Mouse (Mus musculus): ENCODE measurements around the gene Arhgap42.

Gene Arhgap42

DNA sequence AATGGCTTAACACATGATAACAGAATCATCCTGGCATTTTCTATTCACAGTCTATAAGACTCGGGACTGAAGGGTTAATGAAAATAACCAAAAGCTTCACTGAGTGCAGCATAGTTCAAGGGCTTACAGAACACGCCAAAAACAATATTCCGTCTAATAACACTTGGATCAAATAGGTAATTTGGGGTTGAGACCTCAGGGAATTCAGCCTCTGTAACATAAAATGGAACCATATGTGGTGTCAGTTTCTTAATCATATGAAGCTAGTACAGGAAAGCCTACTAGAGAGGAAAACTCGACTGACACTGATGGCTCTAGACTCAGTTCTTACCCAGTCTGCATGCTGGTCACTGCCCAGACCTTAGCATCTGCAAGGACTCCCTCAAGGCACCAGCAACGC, 95.8 kb downstream of the Arhgap42 start:
- DNase-seq (ENCODE audit: low spot score): no peak

DNA sequence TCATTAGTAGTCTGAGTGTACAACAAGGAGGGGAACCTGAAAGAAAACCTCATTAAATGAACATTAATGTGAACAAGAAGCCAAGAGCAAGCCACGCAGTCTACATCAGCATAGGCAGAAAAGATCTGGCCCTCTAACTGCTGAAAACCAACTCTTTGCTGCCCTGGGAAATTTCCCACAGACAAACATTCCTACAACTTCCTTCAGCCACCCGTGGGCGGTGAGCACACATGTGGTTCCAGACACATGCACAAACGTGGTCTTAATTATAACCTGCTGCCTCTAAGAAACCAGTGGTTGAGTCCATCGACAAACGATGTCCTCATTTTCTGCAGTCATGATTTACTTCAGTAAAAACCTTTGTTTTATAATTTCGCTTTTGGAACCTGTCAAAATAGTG, 96.3 kb downstream of the Arhgap42 start:
- DNase-seq (ENCODE audit: low spot score): no peak

DNA sequence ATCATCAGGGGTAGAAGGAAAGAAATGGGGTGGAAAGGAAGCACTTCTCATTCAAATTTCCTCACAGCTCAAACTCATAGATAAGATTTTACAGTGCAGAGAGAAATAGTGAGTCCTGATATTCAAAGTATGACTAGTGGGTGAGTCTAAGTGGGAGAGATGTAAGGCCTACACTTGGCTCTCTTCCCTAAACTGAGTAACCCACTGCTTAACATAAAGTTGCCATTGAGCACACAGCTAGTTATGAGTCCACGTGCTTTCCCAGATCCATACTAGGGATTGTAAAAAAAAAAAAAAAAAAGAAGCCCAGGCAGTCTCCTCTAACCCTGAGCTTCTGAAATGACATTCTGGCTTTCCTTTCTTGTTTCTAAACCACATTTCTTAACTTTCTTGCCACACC, 96.8 kb downstream of the Arhgap42 start:
- DNase-seq (ENCODE audit: low spot score): no peak

- no peak for DNase-seq (ENCODE audit: low spot score)
Measured at GRCm38 (mm10) chr9:9128996-9129694, 109.8 kb downstream of the Arhgap42 start.

GRCm38 (mm10) chr9:9127041-9127755, 111.7 kb downstream of the Arhgap42 start:
- DNase-seq (ENCODE audit: low spot score): no peak

DNA sequence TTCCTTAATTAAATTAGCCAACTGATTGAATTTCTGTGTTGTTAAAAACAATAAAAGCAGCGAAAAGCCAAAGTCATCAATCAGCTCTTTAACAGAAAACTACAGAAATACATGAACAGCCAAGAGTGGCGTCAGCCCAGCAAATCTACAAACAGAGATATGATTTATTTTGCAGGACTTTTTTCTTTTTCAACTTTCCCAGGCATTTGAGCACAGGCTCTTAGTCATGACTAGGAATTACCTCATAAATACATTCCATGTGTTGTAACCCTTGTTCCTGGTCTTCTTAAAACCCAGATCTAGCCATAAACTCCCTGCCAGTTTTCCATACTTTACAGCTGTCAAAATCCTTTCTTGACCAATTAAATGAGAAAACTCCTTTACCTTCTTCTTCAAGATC, 114.7 kb downstream of the Arhgap42 start:
- no peak for DNase-seq (ENCODE audit: low spot score)

DNA sequence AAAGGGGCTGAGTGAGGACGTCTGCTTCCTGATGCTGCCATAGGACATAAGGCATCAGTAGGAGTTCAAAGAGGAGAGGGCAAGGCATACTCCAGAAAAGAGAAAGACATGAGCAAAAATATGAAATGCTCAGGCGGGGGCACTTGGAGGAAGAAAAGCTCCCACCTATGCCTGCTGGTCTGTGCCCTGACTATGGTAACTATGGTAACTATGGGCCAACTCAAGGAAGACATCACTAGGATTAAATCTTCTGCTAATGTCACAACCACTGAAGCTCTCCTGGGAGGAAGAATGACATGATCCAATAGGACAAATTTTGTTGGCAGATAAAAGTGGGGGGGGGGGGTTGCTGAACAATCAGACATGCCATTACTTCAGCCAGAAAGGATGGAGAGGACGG, 124.6 kb downstream of the Arhgap42 start:
- DNase-seq (ENCODE audit: low spot score): no peak

DNA sequence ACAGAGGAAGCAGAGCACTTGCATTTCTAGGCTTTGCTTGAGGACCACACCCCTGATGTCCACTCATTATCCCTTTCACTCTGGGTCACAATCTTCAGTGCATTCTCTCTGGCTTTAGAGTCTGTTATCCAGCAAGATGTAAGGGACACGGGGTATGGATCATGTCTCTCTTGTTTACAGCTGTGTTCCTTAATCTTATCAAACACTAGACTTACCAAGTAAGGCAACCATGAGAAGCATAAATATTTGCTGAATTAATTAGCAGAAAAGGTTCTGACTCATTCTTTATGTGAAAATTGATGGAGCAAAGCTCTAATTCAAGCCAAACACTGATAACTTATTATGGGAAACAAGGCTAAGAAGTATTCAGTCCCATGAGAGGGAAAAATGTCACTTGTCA, 125.1 kb downstream of the Arhgap42 start:
- no peak for DNase-seq (ENCODE audit: low spot score)

GRCm38 (mm10) chr9:9112921-9113320, 126.0 kb downstream of the Arhgap42 start:
- no peak for DNase-seq (ENCODE audit: low spot score)

DNA sequence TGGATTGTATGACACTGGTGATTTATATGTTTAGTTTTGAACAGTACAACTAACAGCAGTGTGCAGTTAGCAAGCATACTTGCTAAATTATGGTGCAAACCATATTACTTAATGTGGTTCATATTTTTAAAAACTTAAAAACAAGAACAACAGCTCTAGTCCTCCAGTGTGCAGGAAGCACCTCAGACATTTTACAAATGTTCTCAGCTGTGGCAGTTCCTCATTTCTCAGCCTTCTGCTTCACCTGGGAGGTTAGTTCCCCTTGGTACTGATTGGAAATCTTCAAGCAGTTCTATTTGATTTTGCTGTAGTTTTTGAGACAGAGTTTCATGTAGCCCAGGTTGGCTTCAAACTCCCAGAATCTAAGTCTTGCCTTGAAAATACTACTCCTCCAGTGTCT, 131.2 kb downstream of the Arhgap42 start:
- DNase-seq (ENCODE audit: low spot score): no peak

GRCm38 (mm10) chr9:9104761-9105160, 134.1 kb downstream of the Arhgap42 start:
- no peak for DNase-seq (ENCODE audit: low spot score)

GRCm38 (mm10) chr9:9102158-9102514, 136.8 kb downstream of the Arhgap42 start:
- no peak for DNase-seq (ENCODE audit: low spot score)

GRCm38 (mm10) chr9:9101482-9102157, 137.3 kb downstream of the Arhgap42 start:
- DNase-seq (ENCODE audit: low spot score): no peak

DNA sequence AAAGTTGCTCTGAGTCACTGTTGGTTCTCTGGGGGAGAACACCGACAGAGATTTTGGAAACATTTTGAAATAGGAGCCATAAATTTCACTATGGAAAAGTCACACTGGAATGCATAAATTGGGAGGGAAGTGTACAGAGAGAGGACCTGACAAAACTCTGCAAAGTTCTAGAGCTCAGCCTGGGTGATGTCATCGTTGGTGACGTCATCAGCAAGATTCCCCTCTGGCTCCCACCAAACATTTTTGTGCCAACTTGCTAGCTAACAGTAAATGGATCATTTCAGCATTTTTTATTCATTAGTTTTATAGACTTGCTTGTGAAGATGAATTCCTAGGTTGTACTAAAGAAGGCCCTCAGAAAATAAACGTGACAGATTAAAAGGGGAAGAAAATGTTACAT, 137.8 kb downstream of the Arhgap42 start:
- DNase-seq (ENCODE audit: low spot score): no peak

DNA sequence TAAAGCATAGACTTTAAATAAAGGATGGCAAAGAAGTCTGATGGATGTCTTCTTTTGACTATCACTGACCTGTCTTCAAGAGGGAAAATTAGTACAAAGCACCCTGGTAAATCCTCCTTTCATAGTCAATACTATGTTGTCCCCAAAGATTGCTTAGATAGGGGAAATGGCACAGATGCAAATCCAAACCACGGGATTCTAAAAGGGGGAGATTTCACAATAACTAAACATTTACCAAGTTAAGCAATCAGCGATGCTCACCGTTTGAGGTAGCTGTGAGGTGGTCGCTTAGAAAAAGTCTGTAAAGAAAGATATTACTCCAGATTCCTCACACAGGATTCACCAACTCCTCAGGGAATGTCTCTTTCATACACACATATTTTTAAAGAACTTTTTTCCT, 141.1 kb downstream of the Arhgap42 start:
- DNase-seq (ENCODE audit: low spot score): no peak

DNA sequence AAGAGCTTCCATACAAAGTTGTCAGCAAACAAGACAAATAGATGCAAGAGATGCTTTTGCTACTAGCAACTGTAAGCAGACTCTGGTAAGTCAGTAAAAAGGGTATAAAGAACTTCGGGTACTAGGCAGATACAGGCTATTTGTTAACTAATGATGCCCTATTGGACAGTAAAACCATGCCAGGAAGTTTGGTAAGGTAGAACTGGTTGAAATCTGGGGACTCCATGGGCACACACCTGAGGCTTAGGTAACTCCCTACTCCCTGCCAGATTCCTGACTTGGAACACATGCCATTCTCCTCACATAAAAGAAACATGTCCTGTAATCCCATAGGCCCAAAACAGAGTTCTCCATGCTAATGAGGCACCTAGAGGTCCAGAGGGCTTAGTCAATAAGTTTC, 142.1 kb downstream of the Arhgap42 start:
- DNase-seq (ENCODE audit: low spot score): no peak

GRCm38 (mm10) chr9:9093096-9093495, 145.8 kb downstream of the Arhgap42 start:
- no peak for DNase-seq (ENCODE audit: low spot score)

- DNase-seq (ENCODE audit: low spot score): peak; percentile 30
Measured at GRCm38 (mm10) chr9:9083441-9083840, 155.5 kb downstream of the Arhgap42 start.

DNA sequence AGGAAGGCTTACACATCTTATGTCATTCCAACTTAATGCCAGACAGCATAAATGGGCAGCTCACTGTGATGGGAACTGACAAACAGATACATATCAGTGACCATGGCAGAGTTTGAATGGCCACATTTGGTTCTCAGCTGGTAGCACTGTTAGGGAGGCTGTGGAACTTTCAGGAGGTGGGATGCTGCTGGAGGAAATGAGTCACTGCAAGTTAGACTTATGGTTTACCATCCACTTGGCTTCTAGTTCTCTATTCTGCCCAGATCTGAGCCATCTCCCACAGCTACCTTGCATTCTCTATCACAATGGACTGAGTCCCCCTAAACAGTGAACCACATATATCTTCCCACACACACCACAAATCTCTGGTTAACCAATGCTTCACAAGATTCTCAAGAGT, 186.0 kb downstream of the Arhgap42 start:
- DNase-seq (ENCODE audit: low spot score): no peak

DNA sequence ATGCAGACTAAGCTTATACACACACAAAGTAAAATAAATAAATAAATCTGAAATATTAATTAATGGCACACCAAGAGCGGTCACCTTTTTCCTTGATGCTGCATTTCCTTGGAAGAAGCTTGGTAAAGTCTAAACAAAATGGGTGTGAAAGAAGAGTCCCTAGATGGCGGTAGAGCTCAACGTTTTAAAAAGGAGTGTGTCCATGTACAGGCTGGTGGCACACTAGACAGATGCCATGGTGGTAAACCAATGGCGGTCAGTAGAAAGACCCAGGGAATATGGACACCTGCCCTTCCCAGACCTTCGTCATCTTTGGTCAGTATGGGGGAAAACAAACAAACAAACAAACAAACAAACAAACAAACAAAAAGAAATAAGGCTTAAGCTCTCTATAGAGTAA, 187.7 kb downstream of the Arhgap42 start:
- DNase-seq (ENCODE audit: low spot score): peak; percentile 41

DNA sequence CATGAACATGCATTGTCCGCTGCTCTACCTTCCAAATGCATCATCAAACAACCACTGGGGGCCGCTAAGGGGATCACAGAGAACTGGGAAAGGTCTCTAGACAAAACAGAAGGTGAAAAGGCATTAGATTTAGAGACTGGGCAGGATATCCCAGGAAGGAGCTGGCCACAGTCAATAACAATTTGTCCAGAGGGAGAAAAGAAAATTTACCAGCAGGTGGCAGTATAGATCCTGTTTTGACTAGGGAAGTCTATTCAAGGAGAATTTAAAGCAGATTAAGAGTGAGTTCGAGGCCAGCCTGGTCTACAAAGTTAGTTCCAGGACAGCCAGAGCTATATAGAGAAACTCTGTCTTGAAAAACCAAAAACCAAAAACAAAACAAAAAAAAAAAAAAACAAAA, 189.7 kb downstream of the Arhgap42 start:
- no peak for DNase-seq (ENCODE audit: low spot score)

- no peak for DNase-seq (ENCODE audit: low spot score)
Measured at GRCm38 (mm10) chr9:9041009-9041408, 197.9 kb downstream of the Arhgap42 start.

GRCm38 (mm10) chr9:9037017-9037671, 201.8 kb downstream of the Arhgap42 start:
- DNase-seq (ENCODE audit: low spot score): no peak

Data from urinary bladder, postnatal 14 days (tissue).